Mouse (Mus musculus) forebrain, embryonic 16.5 days (tissue): ENCODE measurements around the gene Mcu. TPM values are rescaled to one million over a fixed set of nuclear protein-coding genes. Genes with fewer than 3 reads are reported as not detected.
A peak's percentile ranks its signal among the peaks of the same experiment; 100 is the strongest.

Experiments used
- ATAC-seq: fragments of 200-750 bp; cut with Nextera tagmentation; 2 replicates; pipeline ENCODE4 v1.8.0; 2017; ENCODE audit warnings: mild to moderate bottlenecking, moderate library complexity
- H3K27ac ChIP-seq: fragments of 300-500 bp; sonication (generic); 2 replicates; pipeline ENCODE4 v1.5.1; 2014; ENCODE audit warnings: low read length, control low read depth
- H3K27me3 ChIP-seq: fragments of 300-500 bp; sonication (generic); replicated peaks from 2 replicates; pipeline ENCODE4 v1.6.1; 2014; ENCODE audit warnings: low read length; ENCODE audit not compliant: control insufficient read depth, insufficient read depth
- H3K36me3 ChIP-seq: fragments of 300-500 bp; sonication (generic); 2 replicates; pipeline ENCODE4 v1.6.1; 2014; ENCODE audit not compliant: control insufficient read depth, insufficient read depth
- H3K4me1 ChIP-seq: fragments of 300-500 bp; sonication (generic); replicated peaks from 2 replicates; pipeline ENCODE4 v1.6.1; 2014; ENCODE audit warnings: low read length; ENCODE audit not compliant: control insufficient read depth, insufficient read depth
- H3K4me2 ChIP-seq: fragments of 300-500 bp; sonication (generic); 2 replicates; pipeline ENCODE4 v1.6.1; 2014; ENCODE audit warnings: mild to moderate bottlenecking, low read length, control low read depth
- H3K4me3 ChIP-seq: fragments of 300-500 bp; sonication (generic); replicated peaks from 2 replicates; pipeline ENCODE4 v1.5.1; 2014; ENCODE audit warnings: mild to moderate bottlenecking, low read length, control low read depth
- H3K9ac ChIP-seq: fragments of 300-500 bp; sonication (generic); replicated peaks from 2 replicates; pipeline ENCODE4 v1.6.1; 2014; ENCODE audit warnings: low read depth, low read length, control low read depth
- H3K9me3 ChIP-seq: fragments of 300-500 bp; sonication (generic); 2 replicates; pipeline ENCODE4 v1.6.1; 2016; ENCODE audit warnings: low read length; ENCODE audit not compliant: control insufficient read depth
- WGBS: fragments of 180-500 bp; shearing (Covaris S2); extraction: QIAGEN DNeasy Blood & Tissue Kit; methylation state at CpG from one replicate; pipeline ENCODE4 v1.1.7; 2014; 5-methylcytosine and 5-hydroxymethylcytosine counted together
- polyA plus RNA-seq: library from polyadenylated mRNA; unstranded; fragments of >200 nt; fragmentation: Nextera tagmentation; extraction: Ambion mirVana; gene quantifications from 2 replicates; pipeline ENCODE4 v1.2.1, GENCODE M21; 2015

The Mcu gene
- polyA plus RNA-seq, 1 experiment from 2014 or later, result 27.3 TPM

DNA sequence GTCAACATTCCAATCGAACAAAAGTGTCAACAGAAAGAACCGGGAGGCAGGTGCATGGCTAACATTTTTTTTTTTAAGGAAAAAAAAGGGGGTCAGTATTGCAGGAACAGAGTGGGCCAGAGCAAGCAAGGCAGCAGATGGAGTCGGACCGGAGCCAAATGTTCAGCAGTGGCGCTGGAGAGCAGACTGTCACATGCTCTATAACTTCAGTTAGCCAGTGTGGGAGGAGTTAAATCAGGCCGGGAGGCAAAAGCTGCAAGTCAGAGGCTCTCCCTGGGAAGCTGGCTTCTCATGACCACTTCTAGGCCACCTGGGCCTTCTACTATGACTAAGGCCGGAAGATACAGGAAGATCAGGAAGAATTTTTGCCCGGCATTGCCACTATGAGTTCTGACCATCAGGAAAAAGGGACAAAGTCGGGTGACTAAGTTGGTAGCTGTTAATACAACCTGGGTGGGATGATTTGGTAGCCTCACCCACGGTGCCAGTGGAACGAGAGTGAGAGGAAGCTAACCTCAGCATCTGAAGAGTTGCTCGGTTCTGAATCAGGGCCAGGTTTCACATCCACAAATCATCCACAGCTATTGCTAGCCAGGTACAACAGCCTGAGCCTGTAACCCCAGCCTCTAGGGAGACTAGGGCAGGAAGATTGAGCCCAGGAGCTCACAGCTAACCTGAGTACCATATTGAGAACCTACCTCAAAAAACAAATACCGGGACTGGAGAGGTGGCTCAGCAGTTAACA is 22.5 kb downstream of the Mcu start:
- H3K27ac ChIP-seq, result no peak overlapping the region
- H3K27me3 ChIP-seq, result no peaks in the 10 kb centered on the region
- no peak overlapping the region for H3K9ac ChIP-seq
- 77% methylated on average over 13 of the region's 13 CpGs for WGBS
- H3K4me2 ChIP-seq, result no peak overlapping the region
- no peaks in the 10 kb centered on the region for H3K9me3 ChIP-seq
- H3K4me1 ChIP-seq, result no peaks in the 10 kb centered on the region
- no peak overlapping the region for H3K4me3 ChIP-seq
- peak; percentile 47; the same call in 1 of the 2 replicates for ATAC-seq
- no peaks in the 10 kb centered on the region for H3K36me3 ChIP-seq

DNA sequence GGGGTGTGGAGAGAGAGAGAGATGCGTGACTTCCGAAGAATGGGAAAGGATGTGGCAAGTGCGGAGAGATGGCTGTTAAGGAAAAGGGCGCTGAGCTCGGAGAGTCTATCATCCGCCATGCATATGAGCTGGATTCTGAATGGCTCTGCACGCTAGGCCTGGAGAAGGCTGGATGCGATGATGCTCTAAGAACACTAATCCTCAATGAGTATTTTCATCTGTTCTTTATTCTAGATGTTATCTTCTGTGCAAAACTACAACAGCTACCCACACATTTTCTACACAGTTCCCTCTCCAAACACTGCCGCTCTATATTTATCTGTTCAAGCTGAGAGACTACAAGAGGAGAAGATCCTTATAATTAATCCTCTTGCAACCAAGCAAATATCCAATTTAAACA is 25.9 kb downstream of the Mcu start:
- H3K4me1 ChIP-seq, result no peaks in the 10 kb centered on the region
- over 99% methylated on average over 9 of the region's 9 CpGs for WGBS
- no peaks in the 10 kb centered on the region for H3K36me3 ChIP-seq
- H3K9ac ChIP-seq, result no peak overlapping the region
- no peaks in the 10 kb centered on the region for H3K27me3 ChIP-seq
- no peak overlapping the region for H3K27ac ChIP-seq
- H3K4me2 ChIP-seq, result no peak overlapping the region
- no peak for ATAC-seq
- H3K9me3 ChIP-seq, result no peaks in the 10 kb centered on the region
- no peak overlapping the region for H3K4me3 ChIP-seq

DNA sequence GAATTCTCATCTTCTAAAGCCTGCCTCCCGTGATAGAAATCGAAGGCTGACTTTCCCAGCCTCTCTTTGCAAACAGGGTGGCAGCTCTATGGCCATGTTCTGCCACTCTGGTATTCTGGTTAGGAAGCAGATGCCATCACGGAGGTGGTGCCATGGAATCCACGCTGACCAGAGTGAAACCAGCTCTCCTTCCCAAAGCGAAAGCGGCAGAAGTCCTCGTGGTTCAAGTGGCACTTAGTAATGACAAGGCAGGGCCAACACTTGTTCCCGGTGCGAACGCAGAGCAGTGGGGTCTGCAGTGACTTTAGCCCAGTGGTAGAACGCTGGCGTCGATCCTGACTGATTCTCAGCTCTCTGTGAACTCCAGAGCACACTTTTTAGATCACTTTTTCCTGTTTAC is 26.6 kb downstream of the Mcu start:
- Histone ChIP-seq H3K36me3 (no peaks in the 10 kb centered on the region), H3K27me3 (no peaks in the 10 kb centered on the region), H3K4me2 (no peak overlapping the region), H3K9me3 (no peaks in the 10 kb centered on the region), H3K4me1 (no peaks in the 10 kb centered on the region), H3K9ac (no peak overlapping the region), H3K27ac (no peak overlapping the region), H3K4me3 (no peak overlapping the region)
- WGBS, result 94% methylated on average over 13 of the region's 13 CpGs
- no peak for ATAC-seq

DNA sequence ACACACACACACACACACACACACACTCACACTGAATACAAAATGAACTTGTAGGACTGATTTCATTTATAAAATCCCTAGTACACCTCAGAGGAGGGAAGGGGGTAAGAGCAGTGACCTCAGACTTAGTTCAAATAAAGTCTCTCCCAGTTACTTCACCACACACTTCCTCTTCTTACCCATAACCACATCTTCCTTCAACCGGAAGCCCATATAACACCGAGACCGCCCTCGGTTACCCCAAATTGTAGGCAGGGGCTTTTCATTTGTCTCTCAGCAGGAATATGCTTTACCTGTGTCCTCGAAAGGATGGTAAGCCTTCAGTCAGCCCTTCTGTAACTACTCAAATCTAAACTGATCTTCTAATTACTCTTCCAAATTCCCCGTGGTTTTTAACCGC is 27.1 kb downstream of the Mcu start:
- Histone ChIP-seq H3K27ac (no peak overlapping the region), H3K9me3 (no peaks in the 10 kb centered on the region), H3K4me2 (no peak overlapping the region), H3K9ac (no peak overlapping the region), H3K4me1 (no peaks in the 10 kb centered on the region), H3K36me3 (no peaks in the 10 kb centered on the region), H3K27me3 (no peaks in the 10 kb centered on the region), H3K4me3 (no peak overlapping the region)
- 88% methylated on average over 7 of the region's 7 CpGs for WGBS
- ATAC-seq, result no peak

DNA sequence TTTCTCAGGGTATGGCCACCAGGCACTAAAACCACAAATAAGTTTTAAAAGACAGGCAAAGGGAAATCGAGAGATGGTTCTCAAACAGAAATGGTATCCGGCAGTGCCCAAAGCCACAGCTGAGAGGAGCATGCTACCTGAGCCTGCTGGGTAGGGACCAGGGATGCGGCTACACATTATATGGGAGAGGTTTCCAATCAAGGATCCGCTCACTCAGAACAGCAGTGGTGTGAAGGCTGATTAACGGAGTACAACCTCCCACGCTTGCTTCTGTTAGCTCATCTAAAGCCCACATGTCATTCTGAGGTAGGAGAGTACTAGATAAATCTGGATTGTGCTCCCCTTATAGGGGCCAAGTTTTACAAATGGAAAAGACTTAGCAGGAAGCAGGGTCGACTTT is 28.4 kb downstream of the Mcu start:
- Histone ChIP-seq H3K27me3 (no peaks in the 10 kb centered on the region), H3K4me2 (no peak overlapping the region), H3K4me3 (no peak overlapping the region), H3K4me1 (no peaks in the 10 kb centered on the region), H3K9me3 (no peaks in the 10 kb centered on the region), H3K36me3 (no peaks in the 10 kb centered on the region), H3K9ac (no peak overlapping the region), H3K27ac (no peak overlapping the region)
- no peak for ATAC-seq
- 94% methylated on average over 7 of the region's 7 CpGs for WGBS

DNA sequence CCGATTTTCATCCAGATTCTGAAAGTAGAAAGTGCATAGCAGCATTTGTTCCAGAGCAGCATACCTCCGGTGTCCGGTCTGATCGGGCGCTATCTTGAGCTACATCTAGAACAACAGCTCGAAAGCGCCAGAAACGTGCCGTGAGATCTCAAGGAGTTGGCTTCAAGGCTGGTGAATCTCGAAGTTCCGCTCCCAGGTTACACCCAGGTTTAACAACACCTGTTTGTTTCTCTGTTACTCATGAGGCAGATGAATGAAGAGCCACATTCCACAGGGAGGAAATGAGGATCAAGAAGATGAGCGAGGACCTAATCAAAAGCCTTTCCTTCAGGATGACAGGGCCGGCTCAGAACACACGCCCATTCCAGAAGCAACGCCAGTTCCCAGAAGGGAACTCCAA is 29.7 kb downstream of the Mcu start:
- H3K27me3 ChIP-seq, result no peaks in the 10 kb centered on the region
- no peak overlapping the region for H3K27ac ChIP-seq
- H3K36me3 ChIP-seq, result no peaks in the 10 kb centered on the region
- H3K4me2 ChIP-seq, result no peak overlapping the region
- H3K4me1 ChIP-seq, result no peaks in the 10 kb centered on the region
- no peaks in the 10 kb centered on the region for H3K9me3 ChIP-seq
- ATAC-seq, result no peak
- H3K9ac ChIP-seq, result no peak overlapping the region
- 95% methylated on average over 15 of the region's 15 CpGs for WGBS
- H3K4me3 ChIP-seq, result no peak overlapping the region

DNA sequence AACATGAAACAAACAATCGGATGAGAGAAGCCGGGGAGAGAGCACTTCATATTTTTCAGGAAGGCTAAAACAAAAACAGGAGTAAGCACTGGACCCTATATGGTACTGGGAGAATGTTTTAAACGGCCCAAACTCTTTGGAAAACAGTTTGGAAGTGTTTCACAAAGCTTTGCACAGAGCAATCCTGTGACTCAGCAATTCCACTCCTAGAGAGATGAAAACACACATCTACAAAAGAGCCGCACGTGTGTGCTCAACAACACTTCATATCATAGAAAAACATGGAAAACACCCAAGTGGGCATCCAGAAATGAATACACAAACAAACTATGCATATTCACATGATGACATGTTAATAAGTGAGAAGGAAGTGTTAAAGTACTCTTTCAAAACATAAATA is 30.9 kb downstream of the Mcu start:
- H3K4me2 ChIP-seq, result no peak overlapping the region
- WGBS, result 92% methylated on average over 5 of the region's 5 CpGs

DNA sequence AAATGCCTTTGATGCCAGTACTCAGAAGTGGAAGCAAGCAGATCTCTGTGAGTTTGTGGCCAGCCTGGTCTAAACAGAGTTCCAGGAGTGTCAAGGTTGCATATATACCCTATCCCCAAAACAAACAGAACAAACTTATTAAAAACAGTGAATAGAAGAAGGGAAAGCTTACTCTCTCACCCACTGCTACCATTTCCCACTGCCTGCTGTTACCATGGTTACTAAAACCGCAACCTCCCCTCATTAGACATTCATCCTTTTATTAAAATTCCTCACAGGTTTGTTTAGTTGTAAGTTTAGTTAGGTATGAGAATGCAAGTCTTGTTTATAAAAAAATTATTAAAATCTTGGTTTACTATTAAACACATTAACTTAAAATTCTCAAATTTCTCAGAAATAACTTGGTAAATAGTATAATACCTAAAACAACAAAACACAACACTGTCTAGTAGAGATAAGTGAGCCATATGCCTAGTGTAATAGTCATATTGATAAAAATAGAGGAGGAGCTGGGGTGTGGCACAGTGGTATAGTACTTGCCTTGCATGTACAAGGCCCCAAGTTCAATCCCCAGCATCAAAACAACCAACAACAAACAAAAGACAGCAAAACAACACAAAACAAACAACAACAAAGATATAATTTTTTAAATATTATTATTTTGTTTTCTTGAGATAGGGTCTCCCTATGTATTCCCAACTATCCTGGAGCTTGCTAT is 34.5 kb downstream of the Mcu start:
- 34% methylated on average over 1 of the region's 1 CpGs for WGBS
- H3K36me3 ChIP-seq, result no peaks in the 10 kb centered on the region
- H3K4me2 ChIP-seq, result no peak overlapping the region
- no peak overlapping the region for H3K9ac ChIP-seq
- no peaks in the 10 kb centered on the region for H3K27me3 ChIP-seq
- H3K27ac ChIP-seq, result no peak overlapping the region
- ATAC-seq, result peak; percentile 57
- H3K4me1 ChIP-seq, result no peaks in the 10 kb centered on the region
- no peaks in the 10 kb centered on the region for H3K9me3 ChIP-seq
- H3K4me3 ChIP-seq, result no peak overlapping the region

More for the DNA sequence above, 30.9 kb downstream of the Mcu start:
- no peak for ATAC-seq
- no peak overlapping the region for H3K27ac ChIP-seq
- H3K9ac ChIP-seq, result no peak overlapping the region
- H3K4me3 ChIP-seq, result no peak overlapping the region
- H3K27me3 ChIP-seq, result no peaks in the 10 kb centered on the region
- H3K4me1 ChIP-seq, result no peaks in the 10 kb centered on the region
- H3K9me3 ChIP-seq, result no peaks in the 10 kb centered on the region
- H3K36me3 ChIP-seq, result no peaks in the 10 kb centered on the region

DNA sequence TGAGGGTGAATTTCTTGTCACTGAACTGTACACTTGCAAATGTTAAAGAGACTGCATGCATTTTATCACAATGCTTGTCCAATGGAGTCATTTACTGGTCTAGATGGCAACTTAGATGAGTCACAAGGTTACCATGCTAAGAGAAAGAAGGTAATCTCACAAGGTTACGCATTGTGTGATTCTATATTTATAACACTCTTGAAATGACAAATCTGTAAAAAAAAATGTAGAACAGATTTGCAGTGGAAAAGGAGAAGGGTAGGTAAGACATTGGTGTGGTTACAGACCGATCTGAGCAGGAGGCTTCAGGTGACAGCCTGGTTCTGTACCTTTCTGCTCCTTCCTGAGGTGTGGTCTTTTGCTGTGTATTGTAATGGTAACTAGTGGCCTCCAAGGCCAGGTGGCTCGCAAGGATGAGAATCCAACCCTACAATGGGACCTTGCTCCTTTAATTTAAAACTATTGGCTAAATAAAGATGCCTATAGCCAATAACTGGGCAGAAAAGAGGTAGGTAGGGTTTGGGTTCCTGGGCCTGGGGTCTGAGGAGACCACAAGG is 35.8 kb downstream of the Mcu start:
- no peaks in the 10 kb centered on the region for H3K36me3 ChIP-seq
- H3K4me3 ChIP-seq, result no peak overlapping the region
- no peak overlapping the region for H3K9ac ChIP-seq
- H3K27ac ChIP-seq, result no peak overlapping the region
- no peak for ATAC-seq
- no peaks in the 10 kb centered on the region for H3K4me1 ChIP-seq
- H3K9me3 ChIP-seq, result no peaks in the 10 kb centered on the region
- 89% methylated on average over 3 of the region's 3 CpGs for WGBS
- H3K4me2 ChIP-seq, result no peak overlapping the region
- no peaks in the 10 kb centered on the region for H3K27me3 ChIP-seq
